Mouse (Mus musculus) liver, embryonic 15.5 days (tissue): ENCODE measurements at regions not wholly inside any gene's neighbourhood (a gene's known extent, or its start where the extent isn't known, plus 50 kb on each side); places are given as distances from the start of the nearest gene placed in this dataset.
A peak's percentile ranks its signal among the peaks of the same experiment; 100 is the strongest.

Experiments
- ATAC-seq: fragments of 200-750 bp; cut with Nextera tagmentation; 2 replicates; pipeline ENCODE4 v1.8.0; 2017; ENCODE audit warnings: moderate number of reproducible peaks, mild to moderate bottlenecking, moderate library complexity; ENCODE audit not compliant: insufficient read depth
- H3K27ac ChIP-seq: fragments of 300-500 bp; sonication (generic); replicated peaks from 2 replicates; pipeline ENCODE4 v1.5.1; 2015; ENCODE audit warnings: mild to moderate bottlenecking, inconsistent platforms
- H3K27me3 ChIP-seq: fragments of 300-500 bp; sonication (generic); 2 replicates; pipeline ENCODE4 v1.6.1; 2015; ENCODE audit warnings: mild to moderate bottlenecking, inconsistent platforms
- H3K36me3 ChIP-seq: fragments of 300-500 bp; sonication (generic); replicated peaks from 2 replicates; pipeline ENCODE4 v1.6.1; 2015; ENCODE audit warnings: moderate library complexity, mild to moderate bottlenecking, inconsistent platforms
- H3K4me1 ChIP-seq: fragments of 300-500 bp; sonication (generic); replicated peaks from 2 replicates; pipeline ENCODE4 v1.6.1; 2015; ENCODE audit warnings: inconsistent platforms
- H3K4me2 ChIP-seq: fragments of 300-500 bp; sonication (generic); 2 replicates; pipeline ENCODE4 v1.6.1; 2015; ENCODE audit warnings: moderate library complexity, mild to moderate bottlenecking, inconsistent platforms
- H3K4me3 ChIP-seq: fragments of 300-500 bp; sonication (generic); replicated peaks from 2 replicates; pipeline ENCODE4 v1.5.1; 2015; ENCODE audit warnings: mild to moderate bottlenecking, inconsistent platforms
- H3K9ac ChIP-seq: fragments of 300-500 bp; sonication (generic); 2 replicates; pipeline ENCODE4 v1.6.1; 2015; ENCODE audit warnings: moderate library complexity, mild to moderate bottlenecking, inconsistent platforms
- H3K9me3 ChIP-seq: fragments of 300-500 bp; sonication (generic); replicated peaks from 2 replicates; pipeline ENCODE4 v1.6.1; 2016; ENCODE audit warnings: inconsistent platforms
- WGBS: fragments of 180-500 bp; shearing (Covaris S2); methylation state at CpG from one replicate; pipeline ENCODE4 v1.1.7; 2015; ENCODE audit warnings: mixed read lengths; ENCODE audit not compliant: insufficient replicate concordance; 5-methylcytosine and 5-hydroxymethylcytosine counted together

DNA sequence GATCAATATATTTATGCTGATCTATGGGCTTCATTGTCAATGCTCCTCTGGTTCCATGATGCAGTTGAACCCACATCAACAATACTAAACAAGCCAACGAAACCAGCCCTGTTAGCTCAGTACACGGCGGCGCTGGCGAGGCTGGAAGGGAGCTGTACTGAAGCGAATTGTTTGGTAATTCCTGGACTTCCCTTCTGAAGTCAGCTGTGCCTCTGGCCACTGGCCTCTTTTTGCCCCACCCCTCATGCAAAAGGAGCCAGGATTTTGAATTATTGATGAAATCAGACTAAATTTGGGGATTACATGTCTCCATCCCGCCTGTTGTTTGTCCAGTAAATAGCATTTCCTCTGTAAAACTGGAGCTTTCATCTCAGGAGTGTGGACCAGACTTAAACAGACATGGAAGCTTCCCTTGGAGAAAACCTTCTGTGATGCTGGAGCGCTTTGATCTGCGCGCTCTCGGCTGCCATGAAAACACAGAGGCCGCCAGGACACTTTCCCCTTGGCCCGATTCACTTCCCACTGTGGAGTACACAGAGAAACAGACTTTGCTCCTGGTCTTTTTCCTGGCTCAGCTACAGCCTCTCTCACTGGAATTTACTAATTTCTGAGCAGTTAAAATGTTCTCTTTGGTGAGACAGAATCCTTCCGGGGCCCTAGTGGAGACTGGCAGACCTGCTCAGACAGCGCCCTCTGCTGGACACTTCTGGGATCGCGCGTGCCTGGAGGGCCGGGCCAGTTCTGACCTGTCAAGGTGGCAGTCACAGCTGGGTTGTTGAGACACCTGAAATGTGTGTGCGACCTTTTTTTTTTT lies 412.9 kb upstream of the Gm6657 start:
- 34% methylated on average over 20 of the region's 20 CpGs for WGBS
- no peaks in the 10 kb centered on the region for H3K36me3 ChIP-seq
- H3K27ac ChIP-seq = no peak overlapping the region
- no peaks in the 10 kb centered on the region for H3K27me3 ChIP-seq
- H3K9me3 ChIP-seq = no peaks in the 10 kb centered on the region
- H3K4me2 ChIP-seq = peak overlapping the region; percentile 47
- H3K9ac ChIP-seq = no peak overlapping the region
- no peaks in the 10 kb centered on the region for H3K4me1 ChIP-seq
- no peak for ATAC-seq
- peak overlapping the region; percentile 22; the same call in 1 of the 2 replicates for H3K4me3 ChIP-seq

DNA sequence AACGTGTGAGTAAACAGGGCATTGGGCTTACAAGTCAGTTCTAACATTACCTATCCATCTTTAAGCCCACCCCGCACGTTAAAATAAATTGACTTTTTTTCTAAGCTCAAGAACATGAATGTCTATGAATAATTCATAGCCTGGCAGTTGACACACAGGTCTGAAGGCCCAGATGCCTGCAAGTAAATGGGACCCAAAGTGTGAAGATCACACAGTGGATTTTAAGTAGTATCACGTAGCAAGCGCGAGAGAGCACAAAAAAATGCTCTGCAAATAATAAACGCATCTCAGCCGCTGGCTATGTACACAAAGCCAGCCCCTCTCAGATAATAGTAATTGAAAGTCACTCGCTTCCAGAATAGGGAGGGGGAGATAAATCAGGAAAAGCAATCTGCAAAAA lies 410.1 kb upstream of the Gm6657 start:
- Histone ChIP-seq H3K9me3 (no peaks in the 10 kb centered on the region), H3K9ac (no peak overlapping the region), H3K4me1 (no peaks in the 10 kb centered on the region), H3K27me3 (no peaks in the 10 kb centered on the region), H3K27ac (no peak overlapping the region), H3K4me2 (no peak overlapping the region), H3K36me3 (no peaks in the 10 kb centered on the region), H3K4me3 (no peak overlapping the region)
- ATAC-seq = no peak
- 75% methylated on average over 9 of the region's 9 CpGs for WGBS

DNA sequence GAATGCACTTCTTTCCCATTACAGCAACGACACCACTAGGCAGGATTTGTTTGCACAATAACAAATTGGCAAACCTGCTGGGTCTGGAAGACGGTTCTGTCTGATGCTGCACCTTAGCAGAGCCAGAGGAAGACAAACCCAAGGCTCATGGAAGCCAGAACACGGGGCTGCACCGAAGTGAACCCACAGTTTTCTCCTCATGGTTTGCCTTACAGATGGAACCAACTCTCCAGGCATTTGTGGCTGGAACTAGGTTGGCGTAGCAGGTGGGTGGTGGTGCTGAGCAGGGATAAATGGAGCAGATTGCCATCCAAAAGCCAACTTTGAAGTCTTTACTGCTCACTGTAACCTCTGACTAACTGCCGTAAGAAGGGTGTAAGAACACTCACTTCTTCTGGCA lies 408.4 kb upstream of the Gm6657 start:
- Histone ChIP-seq H3K9ac (no peak overlapping the region), H3K4me2 (no peak overlapping the region), H3K9me3 (no peaks in the 10 kb centered on the region), H3K27me3 (no peaks in the 10 kb centered on the region), H3K4me3 (no peak overlapping the region), H3K27ac (no peak overlapping the region), H3K4me1 (no peaks in the 10 kb centered on the region), H3K36me3 (no peaks in the 10 kb centered on the region)
- no peak for ATAC-seq
- WGBS = 59% methylated on average over 6 of the region's 6 CpGs

DNA sequence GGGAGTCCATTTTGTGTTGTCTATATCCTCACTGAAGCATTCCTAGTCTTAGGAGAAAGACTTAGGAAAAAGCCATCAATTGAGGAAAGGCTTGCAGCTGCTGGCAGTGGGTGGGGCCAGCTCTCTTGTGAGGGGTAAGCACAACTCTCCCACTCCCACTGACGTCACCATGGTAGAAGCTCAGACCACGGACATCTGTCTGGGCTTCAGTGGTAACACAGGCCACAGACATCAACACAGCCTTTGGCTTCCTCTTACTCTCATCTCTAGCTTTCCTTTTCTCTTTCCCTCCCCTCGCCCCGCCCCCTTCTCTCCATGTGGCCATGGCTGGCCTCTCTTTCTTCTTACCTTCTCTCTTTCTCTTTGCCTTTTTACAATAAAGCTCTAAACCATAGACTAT lies 407.4 kb upstream of the Gm6657 start:
- Histone ChIP-seq H3K9ac (no peak overlapping the region), H3K9me3 (no peaks in the 10 kb centered on the region), H3K4me2 (no peak overlapping the region), H3K27ac (no peak overlapping the region), H3K27me3 (no peaks in the 10 kb centered on the region), H3K36me3 (no peaks in the 10 kb centered on the region), H3K4me3 (no peak overlapping the region), H3K4me1 (no peaks in the 10 kb centered on the region)
- ATAC-seq = no peak
- 33% methylated on average over 4 of the region's 4 CpGs for whole genome bisulfite sequencing

DNA sequence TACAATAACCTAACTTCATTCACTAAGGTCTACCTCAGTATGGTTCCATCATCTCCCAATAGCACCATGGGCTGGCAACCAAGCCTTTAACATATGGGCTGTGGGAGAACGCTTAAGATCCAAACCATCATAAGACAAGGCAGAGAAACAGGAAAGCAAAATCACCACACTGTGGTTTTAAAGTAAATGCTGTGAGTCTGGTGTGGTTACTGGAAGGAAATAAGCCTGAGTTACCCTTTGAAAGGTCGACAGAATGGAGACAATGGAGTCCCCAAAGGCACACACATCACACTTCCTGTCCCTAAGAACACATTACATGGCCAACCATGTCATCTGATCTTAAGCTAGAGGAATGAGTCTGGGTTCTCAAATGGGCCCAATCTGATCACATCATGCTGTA lies 405.8 kb upstream of the Gm6657 start:
- Histone ChIP-seq H3K9ac (no peak overlapping the region), H3K4me3 (no peak overlapping the region), H3K36me3 (no peaks in the 10 kb centered on the region), H3K4me1 (no peaks in the 10 kb centered on the region), H3K27ac (no peak overlapping the region), H3K9me3 (no peaks in the 10 kb centered on the region), H3K4me2 (no peak overlapping the region), H3K27me3 (no peaks in the 10 kb centered on the region)
- no peak for ATAC-seq
- 14% methylated on average over 2 of the region's 2 CpGs for WGBS

DNA sequence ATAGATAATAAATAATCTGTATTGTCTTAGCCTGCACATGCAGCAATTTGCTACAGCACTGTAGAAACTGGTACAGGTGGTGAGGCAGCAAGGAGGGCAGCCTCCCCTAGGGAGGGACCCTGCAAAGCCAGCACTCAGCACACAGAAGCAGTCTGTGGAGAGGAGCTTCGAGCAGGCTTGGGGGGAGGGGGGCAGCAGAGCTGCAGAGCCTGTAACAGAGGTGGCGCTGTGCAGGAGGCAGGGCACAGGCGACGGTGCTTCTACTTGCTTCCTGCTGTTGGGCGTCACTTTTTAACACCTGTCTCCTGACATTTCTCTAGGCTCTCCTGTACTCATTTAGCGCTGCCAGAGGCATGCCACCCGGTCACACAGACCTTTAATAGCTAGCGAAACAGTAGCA lies 404.6 kb upstream of the Gm6657 start:
- Histone ChIP-seq H3K9me3 (no peaks in the 10 kb centered on the region), H3K9ac (no peak overlapping the region), H3K4me2 (peak overlapping the region; percentile 39), H3K36me3 (no peaks in the 10 kb centered on the region), H3K4me3 (no peak overlapping the region), H3K4me1 (no peaks in the 10 kb centered on the region), H3K27me3 (no peaks in the 10 kb centered on the region), H3K27ac (no peak overlapping the region)
- ATAC-seq = no peak
- 5% methylated on average over 8 of the region's 8 CpGs for WGBS

DNA sequence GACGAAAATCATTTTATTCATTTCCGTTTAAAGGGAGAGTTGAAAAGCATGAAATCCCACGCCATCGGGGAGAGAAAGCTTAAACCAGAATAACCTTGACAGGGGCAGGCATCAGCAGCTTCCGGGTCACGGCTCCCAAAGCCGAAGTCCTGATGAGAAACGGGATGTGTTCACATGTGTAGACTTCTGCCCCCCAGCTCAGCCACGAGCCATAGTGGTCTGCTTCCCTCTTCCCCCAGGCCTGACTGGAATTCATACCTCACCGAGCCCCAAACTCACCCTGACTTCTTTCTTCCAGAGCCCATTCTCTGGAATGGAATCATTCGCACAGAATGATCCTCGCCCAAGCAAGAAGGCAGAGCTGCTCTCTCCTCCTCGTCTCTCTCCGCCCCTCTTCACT lies 404.2 kb upstream of the Gm6657 start:
- no peaks in the 10 kb centered on the region for H3K4me1 ChIP-seq
- ATAC-seq = no peak
- peak overlapping the region; percentile 39 for H3K4me2 ChIP-seq
- H3K4me3 ChIP-seq = no peak overlapping the region
- H3K36me3 ChIP-seq = no peaks in the 10 kb centered on the region
- H3K9ac ChIP-seq = no peak overlapping the region
- WGBS = 30% methylated on average over 14 of the region's 14 CpGs
- no peaks in the 10 kb centered on the region for H3K9me3 ChIP-seq
- H3K27ac ChIP-seq = no peak overlapping the region
- no peaks in the 10 kb centered on the region for H3K27me3 ChIP-seq

DNA sequence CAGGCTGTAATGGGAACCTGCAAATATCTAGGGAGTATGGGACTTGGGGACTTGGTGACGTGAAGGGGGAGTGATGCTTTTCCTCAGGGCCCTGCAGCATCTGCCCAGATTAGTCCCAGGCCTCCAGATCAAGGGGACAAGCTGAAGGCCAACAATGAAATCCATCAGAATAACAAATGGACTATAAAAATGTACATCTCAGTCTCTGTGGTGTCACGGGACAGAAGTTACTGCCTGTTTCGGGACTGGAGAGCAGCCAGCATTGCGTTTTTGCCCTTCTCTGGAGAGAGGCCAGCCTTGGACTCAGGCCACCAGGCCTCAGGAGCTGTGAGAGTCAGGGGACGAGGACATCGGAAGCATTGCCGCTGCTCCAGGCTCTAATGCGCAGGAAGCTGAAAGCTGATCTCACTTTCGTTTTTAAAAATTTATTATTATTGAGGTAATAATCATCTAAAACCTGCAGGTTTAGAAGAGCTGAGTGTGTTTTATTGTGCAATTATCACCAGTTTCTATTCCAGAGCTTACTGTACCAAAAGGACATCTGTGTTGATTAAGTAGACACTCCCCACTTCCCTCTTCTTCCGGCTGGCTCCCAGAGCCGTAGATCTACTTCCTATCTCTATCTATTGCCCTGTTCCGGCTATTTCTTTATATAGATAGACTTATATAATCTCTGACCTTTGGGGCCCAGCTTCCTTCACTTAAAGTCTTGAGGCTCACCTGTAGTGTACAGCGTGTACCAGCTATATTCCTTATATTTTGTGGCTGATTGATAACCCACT lies 403.0 kb upstream of the Gm6657 start:
- no peak overlapping the region for H3K9ac ChIP-seq
- no peak overlapping the region for H3K27ac ChIP-seq
- H3K36me3 ChIP-seq = no peaks in the 10 kb centered on the region
- no peaks in the 10 kb centered on the region for H3K9me3 ChIP-seq
- 57% methylated on average over 13 of the region's 13 CpGs for WGBS
- ATAC-seq = no peak
- H3K27me3 ChIP-seq = no peaks in the 10 kb centered on the region
- no peak overlapping the region for H3K4me3 ChIP-seq
- no peak overlapping the region for H3K4me2 ChIP-seq
- H3K4me1 ChIP-seq = no peaks in the 10 kb centered on the region

DNA sequence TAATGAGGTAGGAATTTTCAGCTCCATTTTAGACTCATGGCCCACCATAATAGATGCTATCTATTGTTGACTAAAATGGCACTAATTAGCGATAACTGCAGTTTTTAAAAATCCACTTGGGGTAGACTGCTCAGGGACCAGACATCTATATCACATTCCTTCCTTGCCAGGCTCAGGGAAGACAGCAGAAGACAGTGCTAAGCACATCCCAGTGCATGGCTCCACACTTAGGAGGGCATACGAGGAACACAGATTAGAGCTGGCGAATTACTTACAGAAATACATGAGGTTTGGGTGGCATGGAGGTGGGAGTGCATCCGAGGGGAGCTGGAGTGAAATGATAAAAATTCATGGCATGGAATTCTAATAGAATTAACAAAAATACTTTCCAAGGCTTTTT lies 395.5 kb upstream of the Gm6657 start:
- no peak for ATAC-seq
- H3K9ac ChIP-seq = no peak overlapping the region
- H3K4me1 ChIP-seq = no peaks in the 10 kb centered on the region
- no peaks in the 10 kb centered on the region for H3K36me3 ChIP-seq
- no peaks in the 10 kb centered on the region for H3K9me3 ChIP-seq
- no peaks in the 10 kb centered on the region for H3K27me3 ChIP-seq
- WGBS = 60% methylated on average over 4 of the region's 4 CpGs
- H3K4me3 ChIP-seq = no peak overlapping the region
- no peak overlapping the region for H3K27ac ChIP-seq
- H3K4me2 ChIP-seq = no peak overlapping the region

DNA sequence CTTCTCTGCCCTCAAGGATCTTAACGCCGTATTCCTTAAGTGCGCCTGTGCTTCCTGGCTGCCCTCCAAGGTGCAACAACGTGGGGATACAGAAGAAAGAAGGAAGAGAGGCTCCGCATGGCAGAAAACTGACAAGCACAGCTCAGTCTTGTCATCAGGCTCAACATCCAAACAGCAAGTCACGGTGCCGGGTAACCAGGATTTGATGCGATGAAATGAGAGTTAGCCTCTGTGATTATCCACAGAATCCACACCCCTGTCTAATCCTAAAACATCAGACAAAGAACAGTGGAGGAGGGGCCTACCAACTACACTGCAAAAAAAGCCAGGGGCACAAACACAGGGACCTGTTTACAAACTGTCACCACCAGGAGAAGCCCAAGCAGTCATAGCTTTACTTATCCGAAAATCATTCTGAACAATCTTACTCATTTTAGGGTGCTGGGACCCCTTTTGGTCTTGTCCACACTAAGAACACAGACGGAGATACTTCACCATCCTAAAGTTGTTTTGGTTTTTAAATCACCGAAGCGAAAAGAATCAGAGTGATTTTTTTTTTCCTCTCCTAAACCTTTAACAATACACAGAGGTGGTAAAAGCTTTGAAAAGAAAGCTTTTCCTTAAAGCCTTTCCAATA lies 394.8 kb upstream of the Gm6657 start:
- Histone ChIP-seq H3K4me1 (no peaks in the 10 kb centered on the region), H3K4me3 (no peak overlapping the region), H3K9ac (no peak overlapping the region), H3K27me3 (no peaks in the 10 kb centered on the region), H3K9me3 (no peaks in the 10 kb centered on the region), H3K27ac (no peak overlapping the region), H3K36me3 (no peaks in the 10 kb centered on the region), H3K4me2 (no peak overlapping the region)
- 67% methylated on average over 12 of the region's 12 CpGs for WGBS
- no peak for ATAC-seq

DNA sequence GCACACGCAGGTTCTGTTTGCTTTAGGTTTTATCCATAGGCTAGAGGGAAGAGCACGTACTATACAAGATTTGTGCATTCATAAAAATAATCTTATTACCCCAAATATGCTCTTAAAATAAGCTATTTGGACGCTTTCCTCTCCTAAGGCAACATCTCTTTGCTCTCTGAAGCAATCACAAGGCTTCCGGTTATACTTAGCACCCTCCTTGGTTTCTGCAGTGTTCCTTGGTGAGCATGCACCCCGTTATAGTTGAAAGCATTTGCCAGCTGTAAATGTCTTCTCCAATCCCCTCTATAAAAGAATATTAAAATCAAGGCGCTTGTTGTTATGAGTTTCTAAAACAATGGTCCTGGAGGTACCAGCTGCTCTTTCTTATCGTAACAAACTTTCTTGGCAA lies 386.4 kb upstream of the Gm6657 start:
- Histone ChIP-seq H3K36me3 (no peaks in the 10 kb centered on the region), H3K4me2 (no peak overlapping the region), H3K27me3 (no peaks in the 10 kb centered on the region), H3K4me1 (no peaks in the 10 kb centered on the region), H3K27ac (no peak overlapping the region), H3K9ac (no peak overlapping the region), H3K9me3 (no peaks in the 10 kb centered on the region), H3K4me3 (no peak overlapping the region)
- WGBS = 64% methylated on average over 7 of the region's 7 CpGs
- ATAC-seq = no peak
